Mouse (Mus musculus) forebrain, postnatal 0 days (tissue): ENCODE results near the gene Tnni2. TPM values are rescaled to one million over a fixed set of nuclear protein-coding genes. Genes with fewer than 3 reads are reported as not detected.
A peak's percentile ranks its signal among the peaks of the same experiment; 100 is the strongest.

Experiments used
- ATAC-seq: fragments of 200-750 bp; cut with Nextera tagmentation; 2 replicates; pipeline ENCODE4 v1.8.0; 2017; ENCODE audit warnings: mild to moderate bottlenecking, moderate library complexity
- DNase-seq: peaks from one replicate; pipeline ENCODE4 v3.0.0-alpha.2; 2015
- H3K27ac ChIP-seq: fragments of 300-500 bp; sonication (generic); 2 replicates; pipeline ENCODE4 v1.5.1; 2014; ENCODE audit warnings: low read depth, mild to moderate bottlenecking, antibody characterized with exemption, low read length, moderate library complexity, mixed read lengths
- H3K27me3 ChIP-seq: fragments of 300-500 bp; sonication (generic); 2 replicates; pipeline ENCODE4 v1.6.1; 2014; ENCODE audit warnings: mild to moderate bottlenecking, low read length, mixed read lengths; ENCODE audit not compliant: insufficient read depth
- H3K36me3 ChIP-seq: fragments of 300-500 bp; sonication (generic); 2 replicates; pipeline ENCODE4 v1.6.1; 2014; ENCODE audit warnings: mild to moderate bottlenecking, moderate library complexity; ENCODE audit not compliant: insufficient read depth
- H3K4me1 ChIP-seq: fragments of 300-500 bp; sonication (generic); 2 replicates; pipeline ENCODE4 v1.6.1; 2014; ENCODE audit warnings: antibody characterized with exemption; ENCODE audit not compliant: insufficient read depth
- H3K4me2 ChIP-seq: fragments of 300-500 bp; sonication (generic); 2 replicates; pipeline ENCODE4 v1.6.1; 2014; ENCODE audit warnings: low read depth, mild to moderate bottlenecking, moderate library complexity
- H3K4me3 ChIP-seq: fragments of 300-500 bp; sonication (generic); 2 replicates; pipeline ENCODE4 v1.5.1; 2014; ENCODE audit warnings: low read depth, low read length, mixed read lengths
- H3K9ac ChIP-seq: fragments of 300-500 bp; sonication (generic); 2 replicates; pipeline ENCODE4 v1.6.1; 2014; ENCODE audit warnings: mild to moderate bottlenecking
- H3K9me3 ChIP-seq: fragments of 300-500 bp; sonication (generic); 2 replicates; pipeline ENCODE4 v1.6.1; 2016; ENCODE audit warnings: low read length
- CTCF ChIP-seq: sonication (generic); IDR thresholded peaks from 2 replicates; pipeline ENCODE4 v1.5.1; 2016; ENCODE audit warnings: antibody characterized with exemption, control low read depth, low read depth
- WGBS: fragments of 180-500 bp; shearing (Covaris S2); extraction: QIAGEN DNeasy Blood & Tissue Kit; methylation state at CpG from one replicate; pipeline ENCODE4 v1.1.7; 2014; 5-methylcytosine and 5-hydroxymethylcytosine counted together
- polyA plus RNA-seq: library from polyadenylated mRNA; unstranded; fragments of >200 nt; fragmentation: Nextera tagmentation; extraction: Ambion mirVana; gene quantifications from 2 replicates; pipeline ENCODE4 v1.2.1, GENCODE M21; 2015
- total RNA-seq: library from RNA; depleted of rRNA; stranded (reverse); fragments of >200 nt; gene quantifications from 2 replicates; pipeline ENCODE4 v1.2.3, GENCODE M21; 2014

Tnni2 gene
- total and polyA plus RNA-seq, 2 experiments from 2014 or later, result 0.21 to 0.33 TPM

- 86% methylated on average over 4 of the region's 4 CpGs for WGBS
- H3K27me3 ChIP-seq, result no peaks in the 10 kb centered on the region
- H3K27ac ChIP-seq, result no peak overlapping the region
- DNase-seq, result no peak
- no peaks in the 10 kb centered on the region for H3K36me3 ChIP-seq
- no peaks in the 10 kb centered on the region for H3K4me1 ChIP-seq
- no peak for TF ChIP-seq CTCF
- no peak for ATAC-seq
- no peak overlapping the region for H3K4me3 ChIP-seq
- no peak overlapping the region for H3K9ac ChIP-seq
- H3K9me3 ChIP-seq, result no peaks in the 10 kb centered on the region
- no peak overlapping the region for H3K4me2 ChIP-seq
Observed at GRCm38 (mm10) chr7:142446264-142446663, 4.7 kb downstream of the Tnni2 start.

DNA sequence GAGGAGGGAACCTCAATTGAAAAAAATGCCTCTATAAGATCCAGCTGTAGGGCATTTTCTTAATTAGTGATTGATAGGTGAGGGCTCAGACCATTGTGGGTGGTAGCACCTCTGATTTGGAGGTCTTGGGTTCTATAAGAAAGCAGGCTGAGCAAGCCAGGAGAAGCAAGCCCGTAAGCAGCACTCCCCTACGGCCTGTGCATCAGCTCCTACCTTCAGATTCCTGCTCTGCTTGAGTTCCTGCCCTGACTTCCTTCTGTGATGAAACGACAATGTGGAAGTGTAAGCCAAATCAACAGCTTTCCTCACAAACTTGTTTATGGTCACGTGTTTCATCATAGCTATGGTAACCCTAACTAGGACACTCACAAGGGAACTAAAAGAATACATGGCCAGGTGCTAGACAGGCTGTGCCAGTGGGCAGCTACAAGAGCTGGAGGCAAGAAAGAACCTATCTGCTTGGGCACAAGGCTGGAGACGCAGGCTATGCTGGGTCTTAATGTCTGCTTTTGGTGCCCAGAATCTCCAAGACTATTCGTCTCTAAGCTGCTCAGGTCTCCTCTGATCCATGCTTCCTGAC, 7.5 kb downstream of the Tnni2 start:
- no peak for TF ChIP-seq CTCF
- Histone ChIP-seq H3K4me3 (no peak overlapping the region), H3K27ac (no peak overlapping the region), H3K9ac (no peak overlapping the region), H3K9me3 (no peaks in the 10 kb centered on the region), H3K4me2 (no peak overlapping the region), H3K4me1 (no peaks in the 10 kb centered on the region), H3K36me3 (no peaks in the 10 kb centered on the region), H3K27me3 (no peaks in the 10 kb centered on the region)
- WGBS, result 71% methylated on average over 6 of the region's 6 CpGs
- no peak for ATAC-seq
- DNase-seq, result no peak

DNA sequence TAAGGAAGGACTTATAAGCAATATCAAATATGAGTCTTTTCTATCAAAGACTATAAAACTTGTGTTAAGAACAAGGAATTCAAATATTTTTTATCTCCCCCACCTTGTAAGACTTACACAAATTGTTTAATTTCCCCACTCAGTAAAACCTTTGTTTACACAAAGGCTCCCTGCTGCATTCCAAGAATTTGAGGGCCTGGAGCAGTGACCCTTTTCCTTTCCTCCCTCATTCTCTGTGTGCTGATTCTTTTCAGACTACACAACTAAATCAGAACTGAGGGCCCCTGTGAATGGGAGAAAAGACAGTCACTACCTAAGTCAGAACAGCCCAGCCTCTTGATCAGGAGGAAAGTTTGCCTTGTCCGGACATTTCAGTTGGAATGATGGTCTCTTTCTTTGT, 13.1 kb downstream of the Tnni2 start:
- no peak overlapping the region for H3K4me3 ChIP-seq
- ATAC-seq (no peak), DNase-seq (no peak)
- H3K4me1 ChIP-seq, result peaks cover 13% of the 10 kb centered on the region; the same call in 1 of the 2 replicates
- H3K36me3 ChIP-seq, result no peaks in the 10 kb centered on the region
- no peak overlapping the region; the same call in 1 of the 2 replicates for H3K27ac ChIP-seq
- 30% methylated on average over 1 of the region's 1 CpGs for WGBS
- H3K9me3 ChIP-seq, result no peaks in the 10 kb centered on the region
- no peaks in the 10 kb centered on the region for H3K27me3 ChIP-seq
- no peak for TF ChIP-seq CTCF
- H3K9ac ChIP-seq, result no peak overlapping the region
- H3K4me2 ChIP-seq, result no peak overlapping the region

- H3K36me3 ChIP-seq, result no peaks in the 10 kb centered on the region
- no peak overlapping the region for H3K9ac ChIP-seq
- no peak overlapping the region for H3K27ac ChIP-seq
- peaks cover 13% of the 10 kb centered on the region; the same call in 1 of the 2 replicates for H3K4me1 ChIP-seq
- ATAC-seq, result no peak
- no peak for TF ChIP-seq CTCF
- no peak overlapping the region for H3K4me2 ChIP-seq
- H3K9me3 ChIP-seq, result no peaks in the 10 kb centered on the region
- no peak for DNase-seq
- no peak overlapping the region for H3K4me3 ChIP-seq
- H3K27me3 ChIP-seq, result no peaks in the 10 kb centered on the region
- WGBS, result 50% methylated on average over 2 of the region's 2 CpGs
Observed at GRCm38 (mm10) chr7:142455251-142455650, 13.6 kb downstream of the Tnni2 start.

DNA sequence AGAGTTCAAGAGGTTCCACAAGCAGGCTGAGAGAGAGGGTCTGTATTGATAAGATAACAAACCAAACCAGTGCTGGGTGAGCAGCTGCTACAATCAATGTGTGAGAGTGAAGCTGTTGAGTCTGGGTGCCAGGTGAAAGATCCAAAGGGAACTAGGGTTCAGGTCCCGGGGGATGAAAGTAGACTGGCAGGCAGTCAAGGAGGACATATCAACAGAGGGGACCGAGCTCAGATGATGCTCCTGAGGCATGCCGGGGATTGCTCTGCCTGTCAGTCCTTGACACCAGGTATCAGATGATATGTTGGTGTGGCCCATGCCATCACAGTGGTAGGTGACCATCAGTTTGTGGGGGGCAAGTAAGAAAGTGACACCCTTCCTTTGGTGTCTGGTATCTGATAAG, 15.2 kb downstream of the Tnni2 start:
- WGBS, result 66% methylated on average over 3 of the region's 3 CpGs
- H3K4me3 ChIP-seq, result no peak overlapping the region
- H3K36me3 ChIP-seq, result no peaks in the 10 kb centered on the region
- no peaks in the 10 kb centered on the region for H3K9me3 ChIP-seq
- no peaks in the 10 kb centered on the region for H3K27me3 ChIP-seq
- DNase-seq (no peak), ATAC-seq (no peak)
- H3K4me1 ChIP-seq, result peaks cover 13% of the 10 kb centered on the region; the same call in 1 of the 2 replicates
- no peak overlapping the region for H3K4me2 ChIP-seq
- H3K27ac ChIP-seq, result peak overlapping the region; percentile 85
- no peak for TF ChIP-seq CTCF
- H3K9ac ChIP-seq, result no peak overlapping the region

DNA sequence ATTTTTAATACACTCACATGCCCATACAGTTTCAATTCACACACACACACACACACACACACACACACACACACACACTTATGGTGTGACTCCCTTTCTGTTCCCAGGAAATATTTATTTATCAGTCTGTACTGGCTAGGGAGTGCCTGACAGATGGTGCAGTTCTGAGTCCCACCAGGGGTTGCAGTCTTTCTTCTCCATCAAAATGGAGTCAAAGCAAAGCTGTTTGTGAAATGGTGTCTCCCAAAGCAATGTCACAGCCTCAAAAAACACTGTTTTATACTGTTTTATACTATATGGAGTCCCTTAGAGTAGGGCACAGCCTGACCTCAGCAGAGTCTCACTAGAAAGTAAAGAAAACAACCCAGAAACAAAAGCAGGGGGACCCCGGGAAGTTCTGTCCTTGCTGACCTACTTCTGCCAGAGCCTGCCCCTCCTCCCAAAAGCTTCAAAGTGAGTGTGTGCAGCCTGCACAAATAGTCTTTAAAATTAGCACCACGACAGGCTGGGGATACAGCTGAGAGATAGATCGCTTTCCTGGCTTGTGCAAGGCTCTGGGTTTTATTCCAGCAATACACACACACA, 15.7 kb downstream of the Tnni2 start:
- Histone ChIP-seq H3K27me3 (no peaks in the 10 kb centered on the region), H3K4me2 (no peak overlapping the region), H3K4me3 (no peak overlapping the region), H3K27ac (peak overlapping the region; percentile 85), H3K4me1 (peaks cover 13% of the 10 kb centered on the region; the same call in 1 of the 2 replicates), H3K9ac (no peak overlapping the region), H3K36me3 (no peaks in the 10 kb centered on the region), H3K9me3 (no peaks in the 10 kb centered on the region)
- 10% methylated on average over 3 of the region's 3 CpGs for WGBS
- ATAC-seq (peak; percentile 92), DNase-seq (peak; percentile 80)
- TF ChIP-seq CTCF, result peak; percentile 60

- Histone ChIP-seq H3K9me3 (no peaks in the 10 kb centered on the region), H3K27me3 (no peaks in the 10 kb centered on the region), H3K4me2 (no peak overlapping the region), H3K36me3 (no peaks in the 10 kb centered on the region), H3K4me3 (no peak overlapping the region), H3K27ac (peak overlapping the region; percentile 85), H3K9ac (no peak overlapping the region), H3K4me1 (peaks cover 13% of the 10 kb centered on the region; the same call in 1 of the 2 replicates)
- peak; percentile 40 for ATAC-seq
- DNase-seq, result peak; percentile 35
- WGBS, result 28% methylated on average over 2 of the region's 2 CpGs
- no peak for TF ChIP-seq CTCF
Observed at GRCm38 (mm10) chr7:142458026-142458425, 16.4 kb downstream of the Tnni2 start.
